Mouse (Mus musculus): ENCODE data around the gene Emd. TPM values are rescaled to one million over a fixed set of nuclear protein-coding genes. Genes with fewer than 3 reads are reported as not detected.

Emd gene
- total RNA-seq, 2 experiments from 2014 or later: 17.5 to 18.4 TPM

Small RNAs within 50 kb of the gene (microRNA-seq; reads per million reads assigned to microRNA genes)
- gene Mir7091: 1.0 to 1.6 reads per million in 2 experiments

Other genes with a start within 250 kb of the Emd start
- gene Irak1, start 230.8 kb upstream of the Emd start, total RNA-seq (2021): 10 to 100 TPM; 40.3 to 41.2 TPM
- not detected for gene Opn1mw, start 127.2 kb upstream of the Emd start, total RNA-seq (2021)
- gene Mecp2, start 119.3 kb upstream of the Emd start, total RNA-seq (2021): 10 to 100 TPM; 25.6 to 30.4 TPM
- not detected for gene Tex28, start 86.8 kb upstream of the Emd start, total RNA-seq (2021)
- not detected for gene Tktl1, start 77.4 kb upstream of the Emd start, total RNA-seq (2021)
- gene Flna, start 4.9 kb upstream of the Emd start, total RNA-seq (2021): 10 to 100 TPM; 78.1 to 92.7 TPM
- gene Rpl10, start 16.1 kb downstream of the Emd start, total RNA-seq (2021): 100 to 1,000 TPM; 121 to 122 TPM
- gene Taz, start 27.2 kb downstream of the Emd start, total RNA-seq (2021): 10 to 100 TPM; 31.6 to 34.1 TPM
- gene Dnase1l1, start 27.6 kb downstream of the Emd start, total RNA-seq (2021): 10 to 100 TPM; 79.6 to 82.4 TPM
- gene Atp6ap1, start 42.4 kb downstream of the Emd start, total RNA-seq (2021): 10 to 100 TPM; 87.9 to 94.6 TPM
- gene Gdi1, start 50.3 kb downstream of the Emd start, total RNA-seq (2021): 10 to 100 TPM; 36.3 to 38.9 TPM
- 10 to 100 TPM; 20.0 to 23.5 TPM for gene Fam50a, start 58.3 kb downstream of the Emd start, total RNA-seq (2021)
- 1 to 10 TPM; 1.6 TPM for gene Plxna3, start 74.4 kb downstream of the Emd start, total RNA-seq (2021)
- 10 to 100 TPM; 36.1 to 36.3 TPM for gene Lage3, start 98.9 kb downstream of the Emd start, total RNA-seq (2021)
- 10 to 100 TPM; 43.5 to 46.7 TPM for gene Ubl4a, start 118.5 kb downstream of the Emd start, total RNA-seq (2021)
- 1 to 10 TPM; 3.9 to 4.1 TPM for gene Slc10a3, start 118.7 kb downstream of the Emd start, total RNA-seq (2021)
- 10 to 100 TPM; 14.1 to 17.7 TPM for gene Fam3a, start 138.6 kb downstream of the Emd start, total RNA-seq (2021)
- gene Ikbkg, start 138.6 kb downstream of the Emd start, total RNA-seq (2021): 10 to 100 TPM; 21.9 to 23.5 TPM
- gene G6pdx, start 174.5 kb downstream of the Emd start, total RNA-seq (2021): 1 to 10 TPM; 4.7 to 5.7 TPM
- not detected for gene Gm6880, start 226.7 kb downstream of the Emd start, total RNA-seq (2021)

Measured in gastrocnemius, postnatal 14 days (tissue).